Mouse (Mus musculus): Measurements from ENCODE around the gene Tmem198b. TPM values are rescaled to one million over a fixed set of nuclear protein-coding genes. Genes with fewer than 3 reads are reported as not detected.

Gene Tmem198b
- polyA plus RNA-seq, 1 experiment from 2014 or later = 14.2 TPM

DNA sequence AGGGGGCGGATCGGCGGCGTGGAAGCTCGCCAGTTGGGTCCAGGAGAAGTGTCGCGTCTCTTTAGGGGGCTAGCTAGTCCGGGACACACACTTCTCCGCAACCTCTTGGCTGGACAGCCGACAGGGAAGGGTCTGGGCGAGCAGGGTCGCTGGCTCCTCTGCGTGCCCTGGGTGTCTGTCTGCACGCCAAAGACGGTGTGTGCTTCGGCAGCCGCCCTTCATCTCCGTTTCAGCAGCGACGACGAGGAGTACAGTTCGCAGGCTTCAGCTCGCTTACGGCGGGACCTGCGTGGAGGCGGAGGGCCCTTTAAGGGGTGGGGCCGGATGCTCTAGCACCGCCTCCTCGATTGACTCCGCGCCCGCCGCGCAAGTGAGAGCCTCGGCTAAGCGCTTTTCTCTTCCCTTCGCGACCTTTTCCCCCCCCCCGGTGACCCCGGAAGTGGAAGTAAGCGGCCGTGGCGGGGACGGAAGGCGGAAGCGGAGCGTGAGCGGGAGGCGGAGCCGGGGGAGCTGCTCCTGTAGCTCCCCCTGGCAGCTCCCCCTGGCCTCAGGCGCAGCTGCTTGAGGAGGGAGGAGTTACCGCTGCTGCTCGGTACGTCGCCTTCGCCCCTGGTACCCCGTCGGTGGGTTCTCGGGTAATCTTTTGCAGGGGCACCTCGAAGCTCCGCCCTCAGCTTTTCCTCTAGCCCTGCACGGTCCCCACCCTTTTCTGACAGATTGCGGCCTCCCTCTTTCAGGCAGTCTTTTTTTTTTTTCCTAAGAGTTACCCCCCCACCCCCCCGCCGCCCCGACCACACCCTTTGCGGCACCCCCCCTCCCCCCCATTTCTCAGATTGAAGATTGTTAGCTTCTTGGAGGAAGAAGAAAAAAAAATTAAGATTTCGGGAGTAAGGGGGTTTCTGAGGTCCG, 1.2 kb upstream of the Tmem198b start:
- DNase-seq (ENCODE audit: low spot score) = peak; percentile 99
- H3K9me3 ChIP-seq (ENCODE audit: control insufficient read depth, low read length) = no peaks in the 10 kb centered on the region
- H3K4me2 ChIP-seq (replicated peaks; ENCODE audit: low read depth, low read length) = peak overlapping the region; percentile 67
- no peaks in the 10 kb centered on the region for H3K36me3 ChIP-seq (ENCODE audit: control insufficient read depth, insufficient read depth, low read length)
- H3K27ac ChIP-seq (ENCODE audit: low read depth, low read length) = peak overlapping the region; percentile 94
- ATAC-seq (ENCODE audit: low FRiP score) = peak; percentile 94
- peak overlapping the region; percentile 83 for H3K4me3 ChIP-seq (ENCODE audit: low read depth, low read length)
- peaks cover 18% of the 10 kb centered on the region for H3K4me1 ChIP-seq (replicated peaks; ENCODE audit: control insufficient read depth, insufficient read depth, low read length)
- no peaks in the 10 kb centered on the region for H3K27me3 ChIP-seq (ENCODE audit: control insufficient read depth, insufficient read depth, low read length)
- peak overlapping the region; percentile 85 for H3K9ac ChIP-seq (ENCODE audit: low read depth, low read length)
- under 1% methylated on average over 52 of the region's 70 CpGs for whole genome bisulfite sequencing

- peaks cover 17% of the 10 kb centered on the region for H3K4me1 ChIP-seq (replicated peaks; ENCODE audit: control insufficient read depth, insufficient read depth, low read length)
- WGBS = under 1% methylated on average over 14 of the region's 14 CpGs
Observed at GRCm38 (mm10) chr10:128803771-128804270, 349 bp downstream of the Tmem198b start, which contains the start of gene Dnajc14. Gene Dnajc14 (plus strand): TSS chr10:128804062.

DNA sequence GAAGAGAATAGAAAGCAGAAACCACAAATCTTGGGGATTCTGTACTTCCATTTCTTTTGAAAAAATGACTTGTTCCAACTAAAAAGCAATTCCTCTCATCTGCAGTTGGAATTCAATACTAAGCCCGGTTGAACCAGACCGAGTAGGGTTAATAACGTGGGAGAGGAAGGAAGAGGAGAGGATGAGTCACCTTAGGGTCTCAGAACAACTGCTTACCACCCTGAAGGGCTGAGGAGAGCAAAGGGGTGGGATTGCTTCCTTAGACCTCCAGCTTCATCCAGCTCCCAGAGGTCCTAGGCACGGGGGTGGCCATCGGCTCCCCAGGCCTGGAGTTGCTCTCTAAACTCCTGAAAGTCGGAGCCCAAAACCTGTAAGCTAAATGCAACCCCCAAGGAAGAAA, 809 bp downstream of the Tmem198b start:
- ATAC-seq (ENCODE audit: low FRiP score) (no peak), DNase-seq (ENCODE audit: low spot score) (no peak)
- Histone ChIP-seq H3K4me1 (replicated peaks; ENCODE audit: control insufficient read depth, insufficient read depth, low read length) (peaks cover 16% of the 10 kb centered on the region), H3K9me3 (ENCODE audit: control insufficient read depth, low read length) (no peaks in the 10 kb centered on the region), H3K27ac (ENCODE audit: low read depth, low read length) (peak overlapping the region; percentile 94; the same call in 1 of the 2 replicates), H3K4me3 (ENCODE audit: low read depth, low read length) (peak overlapping the region; percentile 83), H3K4me2 (replicated peaks; ENCODE audit: low read depth, low read length) (peak overlapping the region; percentile 67), H3K27me3 (ENCODE audit: control insufficient read depth, insufficient read depth, low read length) (no peaks in the 10 kb centered on the region), H3K36me3 (ENCODE audit: control insufficient read depth, insufficient read depth, low read length) (no peaks in the 10 kb centered on the region), H3K9ac (ENCODE audit: low read depth, low read length) (peak overlapping the region; percentile 85)
- 22% methylated on average over 6 of the region's 6 CpGs for WGBS

More at GRCm38 (mm10) chr10:128803771-128804270, 349 bp downstream of the Tmem198b start, which contains the start of gene Dnajc14:
- DNase-seq (ENCODE audit: low spot score) (no peak), ATAC-seq (ENCODE audit: low FRiP score) (peak; percentile 6)
- H3K27ac ChIP-seq (ENCODE audit: low read depth, low read length) = peak within 1 kb of the TSS; percentile 94
- H3K36me3 ChIP-seq (ENCODE audit: control insufficient read depth, insufficient read depth, low read length) = no peaks in the 10 kb centered on the region
- H3K4me2 ChIP-seq (replicated peaks; ENCODE audit: low read depth, low read length) = peak within 1 kb of the TSS; percentile 67
- no peaks in the 10 kb centered on the region for H3K9me3 ChIP-seq (ENCODE audit: control insufficient read depth, low read length)
- H3K4me3 ChIP-seq (ENCODE audit: low read depth, low read length) = peak within 1 kb of the TSS; percentile 83
- H3K9ac ChIP-seq (ENCODE audit: low read depth, low read length) = peak within 1 kb of the TSS; percentile 85
- no peaks in the 10 kb centered on the region for H3K27me3 ChIP-seq (ENCODE audit: control insufficient read depth, insufficient read depth, low read length)

DNA sequence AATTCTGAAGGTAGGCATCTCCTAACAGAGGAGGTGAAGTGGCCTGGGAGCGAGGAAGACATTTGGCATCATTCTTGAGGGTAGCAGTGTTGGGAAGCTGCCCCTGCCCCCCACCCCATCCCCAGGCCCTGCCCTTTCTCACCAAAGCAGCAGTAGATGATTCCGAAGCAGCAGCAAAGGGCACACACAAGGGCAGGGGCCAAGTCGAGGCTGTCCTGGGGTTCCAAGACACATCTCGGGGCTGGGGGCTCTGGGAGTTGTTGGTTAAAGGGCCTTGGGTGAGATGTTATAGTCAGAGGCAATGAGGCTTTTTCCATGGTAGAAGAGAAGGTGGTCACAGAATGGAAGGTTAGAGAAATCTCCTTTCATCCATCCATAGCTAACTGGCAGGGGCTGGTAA, 1.2 kb downstream of the Tmem198b start:
- WGBS = 53% methylated on average over 4 of the region's 4 CpGs
- Histone ChIP-seq H3K27ac (ENCODE audit: low read depth, low read length) (no peak overlapping the region), H3K27me3 (ENCODE audit: control insufficient read depth, insufficient read depth, low read length) (no peaks in the 10 kb centered on the region), H3K4me3 (ENCODE audit: low read depth, low read length) (no peak overlapping the region), H3K4me2 (replicated peaks; ENCODE audit: low read depth, low read length) (no peak overlapping the region), H3K9me3 (ENCODE audit: control insufficient read depth, low read length) (no peaks in the 10 kb centered on the region), H3K4me1 (replicated peaks; ENCODE audit: control insufficient read depth, insufficient read depth, low read length) (peaks cover 16% of the 10 kb centered on the region), H3K36me3 (ENCODE audit: control insufficient read depth, insufficient read depth, low read length) (no peaks in the 10 kb centered on the region), H3K9ac (ENCODE audit: low read depth, low read length) (0 out of 2 replicates have a peak overlapping the region, but pooled peaks have one; percentile 28)
- DNase-seq (ENCODE audit: low spot score) (no peak), ATAC-seq (ENCODE audit: low FRiP score) (no peak)

DNA sequence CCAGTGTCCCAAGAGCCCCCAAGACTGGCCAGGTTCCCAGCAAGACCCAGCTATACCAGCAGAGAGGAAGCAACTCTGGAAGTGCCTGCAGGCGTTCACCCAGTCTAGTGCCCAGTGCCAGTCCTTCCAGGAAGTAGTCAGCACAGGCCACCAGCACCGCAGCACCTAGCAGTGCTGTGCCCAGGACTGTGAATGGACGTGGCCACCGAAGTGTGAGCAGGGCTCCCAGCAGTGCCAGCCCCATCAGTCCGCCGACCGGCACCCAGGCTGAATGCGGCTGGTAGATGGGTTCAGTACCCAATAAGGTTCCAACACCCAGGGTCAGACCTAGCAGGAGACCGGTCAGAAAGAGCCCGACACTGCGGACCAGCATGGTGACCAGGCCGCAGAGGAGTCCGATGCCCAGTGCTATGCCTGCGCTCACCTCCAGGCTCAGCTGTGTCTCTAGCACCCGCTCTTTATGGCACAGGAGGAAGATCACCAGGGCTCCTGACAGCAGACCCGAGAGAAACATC, 2.1 kb downstream of the Tmem198b start:
- peaks cover 10% of the 10 kb centered on the region for H3K4me1 ChIP-seq (replicated peaks; ENCODE audit: control insufficient read depth, insufficient read depth, low read length)
- no peak for ATAC-seq (ENCODE audit: low FRiP score)
- H3K27me3 ChIP-seq (ENCODE audit: control insufficient read depth, insufficient read depth, low read length) = no peaks in the 10 kb centered on the region
- DNase-seq (ENCODE audit: low spot score) = no peak
- H3K9me3 ChIP-seq (ENCODE audit: control insufficient read depth, low read length) = no peaks in the 10 kb centered on the region
- WGBS = 87% methylated on average over 16 of the region's 16 CpGs
- no peak overlapping the region for H3K27ac ChIP-seq (ENCODE audit: low read depth, low read length)
- H3K36me3 ChIP-seq (ENCODE audit: control insufficient read depth, insufficient read depth, low read length) = no peaks in the 10 kb centered on the region
- 0 out of 2 replicates have a peak overlapping the region, but pooled peaks have one; percentile 4 for H3K4me3 ChIP-seq (ENCODE audit: low read depth, low read length)
- no peak overlapping the region for H3K9ac ChIP-seq (ENCODE audit: low read depth, low read length)
- H3K4me2 ChIP-seq (replicated peaks; ENCODE audit: low read depth, low read length) = no peak overlapping the region

- Histone ChIP-seq H3K4me3 (ENCODE audit: low read depth, low read length) (no peak overlapping the region), H3K27me3 (ENCODE audit: control insufficient read depth, insufficient read depth, low read length) (no peaks in the 10 kb centered on the region), H3K4me1 (replicated peaks; ENCODE audit: control insufficient read depth, insufficient read depth, low read length) (peaks cover 2% of the 10 kb centered on the region; the same call in 1 of the 2 replicates), H3K9me3 (ENCODE audit: control insufficient read depth, low read length) (no peaks in the 10 kb centered on the region), H3K4me2 (replicated peaks; ENCODE audit: low read depth, low read length) (no peak overlapping the region), H3K9ac (ENCODE audit: low read depth, low read length) (no peak overlapping the region), H3K27ac (ENCODE audit: low read depth, low read length) (no peak overlapping the region), H3K36me3 (ENCODE audit: control insufficient read depth, insufficient read depth, low read length) (no peaks in the 10 kb centered on the region)
- ATAC-seq (ENCODE audit: low FRiP score) = no peak
- DNase-seq (ENCODE audit: low spot score) = no peak
- WGBS = 88% methylated on average over 8 of the region's 8 CpGs
Observed at GRCm38 (mm10) chr10:128798676-128799075, 5.5 kb downstream of the Tmem198b start.

DNA sequence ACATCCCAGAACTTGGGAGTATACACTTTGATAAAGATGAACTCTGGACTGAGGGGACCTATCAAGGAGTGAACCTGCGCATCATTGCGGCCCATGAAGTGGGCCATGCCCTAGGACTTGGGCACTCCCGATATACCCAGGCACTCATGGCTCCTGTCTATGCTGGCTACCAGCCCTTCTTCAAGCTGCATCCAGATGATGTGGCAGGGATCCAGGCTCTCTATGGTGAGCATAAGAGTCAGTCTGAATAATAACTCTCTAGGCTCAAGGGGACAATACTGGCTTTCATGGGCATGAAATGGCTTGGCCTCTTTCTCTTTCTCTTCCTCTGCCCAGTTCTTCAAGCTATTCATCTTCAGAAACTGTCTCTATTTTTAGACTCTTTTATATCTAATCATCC, 8.6 kb downstream of the Tmem198b start:
- Histone ChIP-seq H3K9me3 (ENCODE audit: control insufficient read depth, low read length) (no peaks in the 10 kb centered on the region), H3K27me3 (ENCODE audit: control insufficient read depth, insufficient read depth, low read length) (no peaks in the 10 kb centered on the region), H3K4me3 (ENCODE audit: low read depth, low read length) (no peak overlapping the region), H3K4me2 (replicated peaks; ENCODE audit: low read depth, low read length) (no peak overlapping the region), H3K4me1 (replicated peaks; ENCODE audit: control insufficient read depth, insufficient read depth, low read length) (no peaks in the 10 kb centered on the region), H3K9ac (ENCODE audit: low read depth, low read length) (no peak overlapping the region), H3K27ac (ENCODE audit: low read depth, low read length) (no peak overlapping the region), H3K36me3 (ENCODE audit: control insufficient read depth, insufficient read depth, low read length) (no peaks in the 10 kb centered on the region)
- WGBS = 98% methylated on average over 3 of the region's 3 CpGs
- DNase-seq (ENCODE audit: low spot score) = no peak
- ATAC-seq (ENCODE audit: low FRiP score) = no peak

DNA sequence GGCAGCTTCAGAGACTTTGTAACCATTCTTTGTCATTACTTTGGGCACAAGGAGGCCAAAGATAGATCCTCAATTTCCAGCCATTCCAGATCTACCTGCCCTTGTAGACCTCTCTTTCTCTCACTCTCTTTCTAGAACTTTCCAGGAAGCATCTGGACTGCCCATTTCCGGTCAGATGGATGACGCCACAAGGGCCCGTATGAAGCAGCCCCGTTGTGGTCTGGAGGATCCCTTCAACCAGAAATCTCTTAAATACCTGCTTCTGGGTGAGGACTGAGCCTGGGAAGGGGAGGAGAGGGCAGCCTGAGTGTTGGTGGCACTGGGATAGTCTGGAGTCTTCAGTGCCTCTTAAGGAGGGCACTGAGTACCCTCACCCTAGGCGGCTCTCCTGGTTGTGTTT, 9.8 kb downstream of the Tmem198b start:
- no peak overlapping the region for H3K4me3 ChIP-seq (ENCODE audit: low read depth, low read length)
- ATAC-seq (ENCODE audit: low FRiP score) = no peak
- H3K36me3 ChIP-seq (ENCODE audit: control insufficient read depth, insufficient read depth, low read length) = no peaks in the 10 kb centered on the region
- WGBS = 87% methylated on average over 5 of the region's 5 CpGs
- H3K9ac ChIP-seq (ENCODE audit: low read depth, low read length) = no peak overlapping the region
- no peaks in the 10 kb centered on the region for H3K4me1 ChIP-seq (replicated peaks; ENCODE audit: control insufficient read depth, insufficient read depth, low read length)
- H3K4me2 ChIP-seq (replicated peaks; ENCODE audit: low read depth, low read length) = no peak overlapping the region
- no peaks in the 10 kb centered on the region for H3K9me3 ChIP-seq (ENCODE audit: control insufficient read depth, low read length)
- no peaks in the 10 kb centered on the region for H3K27me3 ChIP-seq (ENCODE audit: control insufficient read depth, insufficient read depth, low read length)
- no peak overlapping the region for H3K27ac ChIP-seq (ENCODE audit: low read depth, low read length)
- no peak for DNase-seq (ENCODE audit: low spot score)
